Mouse (Mus musculus): ENCODE data around the gene Sorbs1. TPM values are rescaled to one million over a fixed set of nuclear protein-coding genes. Genes with fewer than 3 reads are reported as not detected.

The Sorbs1 gene
- total RNA-seq, 1 experiment = 18.0 TPM

GRCm38 (mm10) chr19:40476491-40476890 is 37.1 kb downstream of the Sorbs1 start:
- peaks cover 0 to 2% of the 10 kb centered on the region in 2 experiments; a peak in 1 of 4 replicates for H3K4me1 ChIP-seq (ENCODE audit: control insufficient read depth in 2 of 2, insufficient read depth in 2 of 2, low read length in 2 of 2, poor library complexity in 1 of 2)
- no peaks in the 10 kb centered on the region for H3K36me3 ChIP-seq (ENCODE audit: control insufficient read depth, insufficient read depth, low read length, poor library complexity, severe bottlenecking)
- H3K27ac ChIP-seq (ENCODE audit: insufficient read depth, low read depth, low read length, poor library complexity, severe bottlenecking) = no peak overlapping the region
- DNase-seq (ENCODE audit: low read depth, low spot score) = no peak
- no peaks in the 10 kb centered on the region for H3K9me3 ChIP-seq (ENCODE audit: control insufficient read depth, insufficient read depth, low read depth, low read length)
- in situ Hi-C loops (cut with MboI; ENCODE audit: low sequenced_read_pairs in 2 of 2, unreplicated experiment in 2 of 2) = no loop called here
- no peak overlapping the region for H3K9ac ChIP-seq (ENCODE audit: insufficient read depth, low read depth, low read length, poor library complexity, severe bottlenecking)
- H3K4me3 ChIP-seq (ENCODE audit: insufficient read depth in 1 of 2, low read depth in 1 of 2, low read length in 2 of 2, poor library complexity in 1 of 2, severe bottlenecking in 1 of 2) = no peak overlapping the region
- no peak for TF ChIP-seq ZNF384 (IDR thresholded peaks at IDR 0.05; ENCODE audit: low read depth, low read length)
- TF ChIP-seq ZC3H11A (IDR thresholded peaks at IDR 0.05; ENCODE audit: borderline replicate concordance, low read depth, low read length) = no peak
- no peak for TF ChIP-seq MAFK (IDR thresholded peaks at IDR 0.05; ENCODE audit: insufficient read depth, low read depth, low read length)
- no peak for TF ChIP-seq CHD2 (IDR thresholded peaks at IDR 0.05; ENCODE audit: low read depth, low read length)
- no peak for TF ChIP-seq HCFC1 (IDR thresholded peaks at IDR 0.05; ENCODE audit: borderline replicate concordance, insufficient read depth, low read length)

GRCm38 (mm10) chr19:40471526-40472245 is 41.9 kb downstream of the Sorbs1 start:
- Histone ChIP-seq H3K4me3 (ENCODE audit: insufficient read depth in 1 of 2, low read depth in 1 of 2, low read length in 2 of 2, poor library complexity in 1 of 2, severe bottlenecking in 1 of 2) (no peak overlapping the region), H3K4me1 (ENCODE audit: control insufficient read depth in 2 of 2, insufficient read depth in 2 of 2, low read length in 2 of 2, poor library complexity in 1 of 2) (peaks cover 0 to 2% of the 10 kb centered on the region in 2 experiments; a peak in 1 of 4 replicates), H3K9ac (ENCODE audit: insufficient read depth, low read depth, low read length, poor library complexity, severe bottlenecking) (no peak overlapping the region), H3K36me3 (ENCODE audit: control insufficient read depth, insufficient read depth, low read length, poor library complexity, severe bottlenecking) (no peaks in the 10 kb centered on the region), H3K27ac (ENCODE audit: insufficient read depth, low read depth, low read length, poor library complexity, severe bottlenecking) (no peak overlapping the region), H3K9me3 (ENCODE audit: control insufficient read depth, insufficient read depth, low read depth, low read length) (no peaks in the 10 kb centered on the region)
- no peak for TF ChIP-seq ZNF384 (IDR thresholded peaks at IDR 0.05; ENCODE audit: low read depth, low read length)
- TF ChIP-seq HCFC1 (IDR thresholded peaks at IDR 0.05; ENCODE audit: borderline replicate concordance, insufficient read depth, low read length) = no peak
- TF ChIP-seq CHD2 (IDR thresholded peaks at IDR 0.05; ENCODE audit: low read depth, low read length) = no peak
- TF ChIP-seq MAFK (IDR thresholded peaks at IDR 0.05; ENCODE audit: insufficient read depth, low read depth, low read length) = no peak
- TF ChIP-seq ZC3H11A (IDR thresholded peaks at IDR 0.05; ENCODE audit: borderline replicate concordance, low read depth, low read length) = no peak
- in situ Hi-C loops (cut with MboI; ENCODE audit: low sequenced_read_pairs in 2 of 2, unreplicated experiment in 2 of 2) = no loop called here
- no peak for DNase-seq (ENCODE audit: low read depth, low spot score)

- H3K4me1 ChIP-seq (ENCODE audit: control insufficient read depth in 2 of 2, insufficient read depth in 2 of 2, low read length in 2 of 2, poor library complexity in 1 of 2) = peaks cover 0 to 2% of the 10 kb centered on the region in 2 experiments; a peak in 1 of 4 replicates
- in situ Hi-C loops (cut with MboI; ENCODE audit: low sequenced_read_pairs in 2 of 2, unreplicated experiment in 2 of 2) = no loop called here
- DNase-seq (ENCODE audit: low read depth, low spot score) = no peak
- no peaks in the 10 kb centered on the region for H3K36me3 ChIP-seq (ENCODE audit: control insufficient read depth, insufficient read depth, low read length, poor library complexity, severe bottlenecking)
- TF ChIP-seq ZC3H11A (IDR thresholded peaks at IDR 0.05; ENCODE audit: borderline replicate concordance, low read depth, low read length) (no peak), CHD2 (IDR thresholded peaks at IDR 0.05; ENCODE audit: low read depth, low read length) (no peak), ZNF384 (IDR thresholded peaks at IDR 0.05; ENCODE audit: low read depth, low read length) (no peak), MAFK (IDR thresholded peaks at IDR 0.05; ENCODE audit: insufficient read depth, low read depth, low read length) (no peak), HCFC1 (IDR thresholded peaks at IDR 0.05; ENCODE audit: borderline replicate concordance, insufficient read depth, low read length) (no peak)
- H3K9ac ChIP-seq (ENCODE audit: insufficient read depth, low read depth, low read length, poor library complexity, severe bottlenecking) = no peak overlapping the region
- H3K4me3 ChIP-seq (ENCODE audit: insufficient read depth in 1 of 2, low read depth in 1 of 2, low read length in 2 of 2, poor library complexity in 1 of 2, severe bottlenecking in 1 of 2) = no peak overlapping the region
- no peak overlapping the region for H3K27ac ChIP-seq (ENCODE audit: insufficient read depth, low read depth, low read length, poor library complexity, severe bottlenecking)
- H3K9me3 ChIP-seq (ENCODE audit: control insufficient read depth, insufficient read depth, low read depth, low read length) = no peaks in the 10 kb centered on the region
Observed at GRCm38 (mm10) chr19:40469792-40470191, 43.8 kb downstream of the Sorbs1 start.

- no peak overlapping the region for H3K9ac ChIP-seq (ENCODE audit: insufficient read depth, low read depth, low read length, poor library complexity, severe bottlenecking)
- H3K9me3 ChIP-seq (ENCODE audit: control insufficient read depth, insufficient read depth, low read depth, low read length) = no peaks in the 10 kb centered on the region
- DNase-seq (ENCODE audit: low read depth, low spot score) = no peak
- TF ChIP-seq HCFC1 (IDR thresholded peaks at IDR 0.05; ENCODE audit: borderline replicate concordance, insufficient read depth, low read length) (no peak), MAFK (IDR thresholded peaks at IDR 0.05; ENCODE audit: insufficient read depth, low read depth, low read length) (no peak), ZNF384 (IDR thresholded peaks at IDR 0.05; ENCODE audit: low read depth, low read length) (no peak), ZC3H11A (IDR thresholded peaks at IDR 0.05; ENCODE audit: borderline replicate concordance, low read depth, low read length) (no peak), CHD2 (IDR thresholded peaks at IDR 0.05; ENCODE audit: low read depth, low read length) (no peak)
- H3K4me1 ChIP-seq (ENCODE audit: control insufficient read depth in 2 of 2, insufficient read depth in 2 of 2, low read length in 2 of 2, poor library complexity in 1 of 2) = peaks cover 0 to 2% of the 10 kb centered on the region in 2 experiments; a peak in 1 of 4 replicates
- in situ Hi-C loops (cut with MboI; ENCODE audit: low sequenced_read_pairs in 2 of 2, unreplicated experiment in 2 of 2) = no loop called here
- H3K27ac ChIP-seq (ENCODE audit: insufficient read depth, low read depth, low read length, poor library complexity, severe bottlenecking) = no peak overlapping the region
- no peak overlapping the region for H3K4me3 ChIP-seq (ENCODE audit: insufficient read depth in 1 of 2, low read depth in 1 of 2, low read length in 2 of 2, poor library complexity in 1 of 2, severe bottlenecking in 1 of 2)
- H3K36me3 ChIP-seq (ENCODE audit: control insufficient read depth, insufficient read depth, low read length, poor library complexity, severe bottlenecking) = no peaks in the 10 kb centered on the region
Observed at GRCm38 (mm10) chr19:40468308-40468707, 45.3 kb downstream of the Sorbs1 start.

Measured in ES-E14 (cell line).